Mouse (Mus musculus) cerebral cortex, adult 2 months (tissue): Measurements from ENCODE around the gene Hps4.

Experiments used
- WGBS: fragments of 180-500 bp; shearing (Covaris S2); methylation state at CpG from one replicate; pipeline ENCODE4 v1.1.7; 2018; 5-methylcytosine and 5-hydroxymethylcytosine counted together

The Hps4 gene

DNA sequence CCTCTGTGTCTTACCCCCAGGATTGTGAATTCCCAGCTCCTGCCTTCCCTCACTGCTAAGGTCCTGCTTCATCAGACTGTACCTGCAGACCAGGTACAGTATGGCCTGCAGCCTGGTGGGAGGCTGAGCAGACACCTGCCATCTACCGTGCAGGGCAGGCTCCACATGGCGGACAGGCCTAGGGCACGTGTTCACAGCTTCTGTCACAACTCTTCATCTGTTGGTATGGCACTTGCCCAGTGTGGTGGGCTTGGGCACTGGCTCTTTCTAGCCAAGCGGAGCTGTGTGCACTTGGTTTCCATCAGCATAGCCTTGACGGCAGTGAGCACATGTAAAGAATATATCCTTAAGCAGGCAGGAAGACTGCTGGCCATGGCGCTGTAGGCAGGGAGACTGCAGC lies 24.0 kb downstream of the Hps4 start:
- 88% methylated on average over 6 of the region's 6 CpGs for WGBS

DNA sequence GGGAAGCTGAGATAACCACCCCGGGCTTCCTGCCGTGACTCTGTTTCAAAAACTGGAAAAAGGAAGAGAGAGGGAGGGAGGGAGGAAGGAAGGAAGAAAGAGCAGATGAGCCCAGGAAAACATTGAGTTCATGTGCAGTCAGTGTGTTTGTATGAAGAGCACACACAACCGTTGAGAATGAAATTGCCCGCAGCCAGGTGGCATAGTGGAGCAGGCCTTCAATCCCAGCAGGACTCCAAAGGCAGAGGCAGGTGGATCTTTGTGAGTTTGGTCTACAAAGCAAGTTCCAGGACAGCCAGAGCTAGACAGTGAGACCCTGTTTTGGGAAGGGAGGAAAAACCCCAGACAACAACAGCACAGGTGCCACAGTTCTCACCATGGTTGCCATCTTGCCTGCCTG lies 24.5 kb downstream of the Hps4 start:
- 66% methylated on average over 4 of the region's 4 CpGs for WGBS

DNA sequence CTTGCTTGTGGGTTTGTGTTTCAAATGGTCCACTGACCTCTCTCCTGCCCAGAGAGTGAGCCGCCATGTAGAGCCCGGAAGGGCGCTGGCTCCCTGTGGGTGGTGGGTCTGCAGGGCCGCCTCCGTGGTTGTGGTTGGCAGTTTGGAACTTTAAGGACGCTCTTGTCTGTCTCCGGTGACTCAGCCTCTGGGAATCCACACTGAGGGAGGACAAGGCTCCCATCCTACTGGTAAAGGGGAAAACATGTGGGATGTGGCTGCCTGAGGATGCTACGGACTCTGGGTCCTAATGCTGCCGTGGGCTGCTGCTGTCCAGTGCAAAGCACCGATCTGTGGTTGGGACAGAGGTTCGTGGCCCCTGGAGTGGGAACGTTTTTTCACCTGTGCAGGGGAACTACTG lies 25.0 kb downstream of the Hps4 start:
- 62% methylated on average over 12 of the region's 12 CpGs for WGBS

DNA sequence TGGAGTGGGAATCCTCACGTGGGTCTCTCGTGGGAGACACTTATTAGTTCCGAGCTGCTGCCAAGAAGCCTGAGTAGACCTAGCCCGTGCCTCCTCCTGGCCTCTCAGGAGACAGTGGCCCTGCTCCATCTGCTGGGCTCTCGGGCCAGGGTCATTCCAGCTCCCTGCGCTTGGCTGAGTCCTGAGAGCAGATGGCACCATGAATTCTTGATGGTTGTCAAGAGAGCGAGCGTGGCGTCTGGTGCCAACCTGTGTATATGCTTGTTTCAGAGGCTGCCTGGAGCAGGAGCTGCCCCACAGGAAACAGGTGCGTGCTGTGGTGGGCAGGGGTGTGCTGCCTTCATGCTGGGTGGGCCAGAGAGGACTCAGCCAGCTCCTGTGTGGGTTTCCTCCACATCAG lies 25.8 kb downstream of the Hps4 start:
- 69% methylated on average over 10 of the region's 10 CpGs for WGBS

DNA sequence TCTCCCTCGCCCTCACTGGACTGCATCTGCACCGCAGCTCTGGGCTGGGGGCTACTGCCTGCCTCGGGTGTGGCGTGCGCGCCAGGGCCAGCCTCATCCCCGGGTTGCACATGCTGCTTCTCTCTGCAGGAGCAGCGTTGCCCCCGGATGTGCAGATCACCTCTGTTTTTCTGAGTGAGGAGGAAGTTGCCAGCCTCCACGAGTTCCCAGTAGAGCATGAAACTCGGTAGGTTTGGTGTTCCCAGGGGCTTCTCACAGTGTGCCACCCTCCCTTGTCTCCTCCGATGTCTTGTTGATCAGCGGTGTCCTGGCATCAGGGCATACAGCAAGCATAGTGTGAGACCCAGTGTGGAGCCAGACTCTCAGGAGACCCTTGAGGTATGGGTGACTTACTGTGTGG lies 26.4 kb downstream of the Hps4 start:
- 79% methylated on average over 13 of the region's 13 CpGs for WGBS

DNA sequence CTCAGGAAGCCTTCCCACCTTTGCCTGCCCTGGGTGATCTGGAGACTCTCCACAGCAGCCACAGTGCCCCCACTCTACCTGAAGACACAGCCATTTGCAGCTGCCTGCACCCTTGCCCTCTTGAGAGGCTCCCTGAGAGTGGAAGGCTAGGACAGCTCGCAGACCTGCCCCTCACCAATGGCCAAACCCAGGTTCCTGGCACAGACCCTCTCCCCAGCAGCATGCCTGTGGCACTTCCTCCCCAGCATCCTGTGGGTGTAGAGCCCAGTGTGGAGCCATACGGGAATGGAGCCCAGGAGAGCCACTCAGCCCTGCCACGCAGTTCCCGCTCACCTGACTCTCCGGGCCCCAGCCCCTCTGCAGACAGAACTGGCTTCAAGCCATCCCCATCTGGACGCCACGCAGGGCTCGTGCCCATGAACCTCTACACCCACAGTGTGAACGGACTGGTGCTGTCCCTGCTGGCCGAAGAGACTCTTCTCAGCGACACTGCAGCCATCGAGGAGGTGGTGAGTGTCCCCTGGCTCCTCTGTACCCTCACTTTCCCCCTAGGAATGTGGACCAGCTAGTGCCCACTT lies 27.4 kb downstream of the Hps4 start:
- WGBS: 63% methylated on average over 12 of the region's 12 CpGs

DNA sequence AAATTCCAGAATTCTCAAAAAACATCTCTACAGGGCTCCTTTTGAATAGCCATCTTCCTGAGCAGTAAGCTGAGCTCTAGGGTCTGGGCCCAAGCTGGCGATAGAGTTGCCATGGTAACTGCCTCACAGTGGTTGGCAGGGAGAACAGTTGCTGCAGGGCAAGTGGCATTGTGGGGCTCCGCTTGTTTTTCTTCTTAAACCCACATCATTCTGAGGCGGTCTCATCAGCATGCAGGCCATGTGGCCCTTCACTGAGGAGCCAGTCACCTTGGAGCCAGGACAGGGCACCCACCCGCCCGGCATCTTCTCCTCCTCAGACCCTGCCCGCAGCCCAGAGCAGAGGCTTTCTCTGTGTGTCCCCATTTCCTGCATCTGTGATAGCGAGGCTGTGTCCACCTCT lies 29.1 kb downstream of the Hps4 start:
- WGBS: 29% methylated on average over 7 of the region's 7 CpGs

DNA sequence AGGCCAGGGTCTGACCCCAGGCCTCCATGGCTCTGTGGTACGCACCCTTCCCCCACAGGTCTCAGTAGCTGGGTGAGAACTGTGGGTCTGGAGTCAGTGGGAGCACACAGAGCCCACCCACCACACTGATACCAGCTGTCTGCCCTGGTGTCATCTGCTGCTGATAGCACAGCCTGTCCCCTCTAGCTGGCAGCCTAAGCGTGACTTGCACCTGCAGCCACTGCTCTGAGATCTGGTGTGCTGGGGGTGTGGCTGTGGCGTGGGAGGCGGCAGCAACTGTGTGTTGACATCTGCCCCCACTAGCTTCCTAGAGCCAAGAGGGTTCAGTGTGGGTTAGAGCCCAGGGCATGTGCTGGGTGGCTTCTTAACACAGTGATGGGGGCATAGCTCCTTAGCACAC lies 33.2 kb downstream of the Hps4 start:
- 77% methylated on average over 4 of the region's 4 CpGs for WGBS

DNA sequence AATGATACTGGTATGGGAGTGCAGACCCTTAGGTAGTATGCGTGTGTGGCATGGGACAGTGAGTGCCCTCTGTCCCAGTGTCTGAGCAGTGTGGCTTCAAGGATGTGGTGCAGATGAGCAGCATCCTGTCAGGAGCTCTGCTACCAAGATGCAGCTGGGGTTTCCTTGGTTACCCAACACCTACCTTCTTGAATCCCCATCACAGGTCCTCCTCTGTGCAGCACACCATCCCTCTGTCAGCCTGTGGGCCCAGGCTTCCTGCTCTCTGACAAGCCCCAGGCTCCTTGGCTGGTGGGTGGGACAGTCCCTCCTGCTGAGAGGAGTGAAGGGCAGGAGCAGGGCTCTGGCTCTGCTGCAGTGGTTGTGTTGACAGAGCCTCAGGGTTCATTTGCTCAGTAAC lies 34.5 kb downstream of the Hps4 start:
- WGBS: 86% methylated on average over 1 of the region's 1 CpGs

DNA sequence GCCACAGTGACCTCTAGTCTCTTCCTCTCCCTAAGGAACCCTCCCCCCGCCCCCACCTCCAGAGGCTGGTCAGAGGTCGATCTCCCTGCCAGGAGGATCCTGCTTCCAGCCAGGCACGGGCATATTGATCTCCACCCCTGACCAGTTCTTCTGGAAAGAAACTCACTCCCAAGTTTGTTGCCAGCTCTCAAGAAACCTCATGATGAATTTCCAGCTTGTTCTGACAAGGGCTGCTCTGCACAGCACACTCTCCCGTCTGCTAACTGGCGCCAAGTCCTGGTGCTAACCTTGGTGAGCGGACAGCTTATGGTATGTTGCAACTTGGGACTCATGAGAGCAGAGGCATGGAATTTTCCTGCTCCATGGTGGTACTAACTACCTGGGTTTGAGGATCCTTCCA lies 35.8 kb downstream of the Hps4 start:
- 74% methylated on average over 6 of the region's 6 CpGs for WGBS

DNA sequence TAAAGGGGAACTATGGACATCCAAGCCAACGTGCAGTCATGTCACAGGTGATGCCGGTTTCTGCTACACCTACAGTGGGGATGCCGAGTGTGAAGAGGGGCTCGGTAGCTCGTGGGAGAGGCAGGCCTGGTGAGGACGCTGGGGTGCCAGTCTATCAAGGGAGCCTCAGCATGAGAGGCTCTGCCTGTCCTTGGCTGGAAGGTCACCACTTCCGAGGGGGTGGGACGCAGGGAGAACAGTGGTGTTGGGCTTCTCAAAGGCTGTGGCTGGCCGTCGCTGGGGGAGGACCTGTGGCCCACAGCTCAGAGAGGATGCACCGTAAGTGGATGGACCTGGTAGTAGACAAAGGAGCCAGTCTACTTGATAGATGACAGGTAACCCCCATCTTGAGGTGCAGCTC lies 38.3 kb downstream of the Hps4 start:
- WGBS: 88% methylated on average over 11 of the region's 11 CpGs

DNA sequence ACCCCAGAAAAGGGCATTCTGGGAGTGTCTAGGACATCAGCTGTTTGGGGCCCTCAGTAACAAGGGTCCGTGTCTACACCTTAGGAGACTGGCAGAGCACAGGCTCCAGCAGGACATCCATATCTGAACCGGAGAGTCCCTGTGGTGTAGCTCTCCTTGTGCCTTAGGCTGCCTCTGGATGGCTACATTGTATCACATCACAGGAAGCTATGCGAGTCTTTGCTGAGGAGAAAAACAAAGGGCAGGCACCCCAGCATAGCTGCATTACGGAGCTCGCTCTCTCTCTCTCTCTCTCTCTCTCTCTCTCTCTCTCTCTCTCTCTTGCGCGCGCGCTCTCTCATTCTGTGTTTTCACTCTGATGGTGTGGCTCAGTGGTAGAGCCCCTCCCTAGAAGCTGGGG lies 39.2 kb downstream of the Hps4 start:
- WGBS: 51% methylated on average over 9 of the region's 9 CpGs

DNA sequence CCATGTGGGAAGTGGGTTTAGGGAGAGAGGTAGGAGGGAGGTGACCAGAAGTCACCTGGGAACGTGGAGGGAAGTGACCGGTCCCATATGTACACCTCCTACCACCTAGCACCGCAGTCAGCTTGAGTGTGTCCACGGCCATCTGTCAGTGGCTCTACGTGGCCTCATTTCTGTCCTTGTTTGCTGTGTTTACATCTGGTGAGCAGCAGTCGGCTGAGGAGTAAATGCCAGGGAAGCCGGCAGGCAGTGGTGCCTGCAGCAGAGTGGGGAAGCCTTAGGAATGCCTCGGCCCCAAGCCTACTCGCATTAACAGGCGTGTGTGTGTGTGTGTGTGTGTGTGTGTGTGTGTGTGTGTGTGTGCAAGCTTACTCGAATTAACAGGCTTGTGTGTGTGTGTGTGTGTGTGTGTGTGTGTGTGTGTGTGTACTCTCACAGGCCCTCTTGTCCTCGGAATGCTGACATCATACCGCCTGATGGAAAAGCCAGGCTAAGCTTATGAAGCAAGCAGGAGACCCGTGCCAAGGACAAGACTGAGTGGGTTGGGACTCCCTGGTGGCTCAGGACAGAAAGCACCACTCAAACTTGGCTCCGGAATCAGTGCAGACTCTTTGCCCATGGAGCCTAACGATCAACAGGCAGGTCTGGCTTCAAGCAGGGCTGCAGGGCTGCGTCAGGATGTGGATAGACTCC lies 39.9 kb downstream of the Hps4 start:
- WGBS: 27% methylated on average over 17 of the region's 17 CpGs

DNA sequence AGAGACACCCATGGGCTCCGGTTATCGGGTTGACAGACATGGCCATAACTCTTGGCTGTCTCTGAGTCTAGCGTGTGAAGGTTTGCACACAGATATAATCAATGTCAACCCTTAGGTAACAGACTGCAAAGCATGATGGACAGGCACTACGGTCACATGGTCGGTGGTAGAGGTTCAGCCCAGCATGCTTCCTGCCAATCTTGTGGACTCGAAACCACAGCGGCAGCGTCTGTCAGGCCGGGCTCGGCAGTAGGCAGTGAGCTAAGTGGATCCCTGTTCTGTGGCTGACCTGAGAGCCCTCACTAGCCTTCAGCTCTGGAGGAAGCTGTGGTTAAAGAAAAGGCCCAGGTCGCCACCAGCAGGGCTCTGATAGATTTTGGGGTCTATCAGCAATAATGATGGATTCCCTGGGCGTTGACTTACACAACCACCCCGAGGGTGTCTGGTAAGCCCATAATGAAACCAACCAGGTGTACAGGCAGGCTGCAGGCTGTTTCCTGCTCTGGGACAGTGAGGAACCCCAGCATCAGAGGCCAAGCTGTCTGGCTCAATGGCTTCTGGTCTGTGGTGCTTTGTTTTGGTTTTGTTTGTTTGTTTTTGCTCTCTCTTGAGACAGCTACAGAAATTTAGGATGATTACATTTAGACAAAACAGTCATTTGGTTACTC lies 42.1 kb downstream of the Hps4 start:
- WGBS: 86% methylated on average over 13 of the region's 13 CpGs

DNA sequence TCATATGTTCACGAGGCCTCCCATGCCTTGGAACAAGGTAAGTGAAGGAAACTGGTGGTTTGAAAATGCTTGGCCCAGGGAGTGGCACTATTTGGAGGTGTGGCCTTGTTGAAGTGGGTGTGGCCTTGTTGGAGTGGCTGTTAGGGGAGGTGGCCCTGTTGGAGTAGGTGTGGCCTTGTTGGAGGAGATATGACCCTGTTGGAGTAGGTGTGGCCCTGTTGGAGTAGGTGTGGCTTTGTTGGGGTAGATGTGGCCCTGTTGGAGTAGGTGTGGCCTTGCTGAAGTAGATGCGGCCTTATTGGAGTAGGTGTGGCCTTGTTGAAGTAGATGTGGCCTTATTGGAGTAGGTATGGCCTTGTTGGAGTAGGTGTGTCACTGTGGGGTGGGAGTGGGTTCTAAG lies 43.1 kb downstream of the Hps4 start:
- WGBS: 84% methylated on average over 2 of the region's 2 CpGs

DNA sequence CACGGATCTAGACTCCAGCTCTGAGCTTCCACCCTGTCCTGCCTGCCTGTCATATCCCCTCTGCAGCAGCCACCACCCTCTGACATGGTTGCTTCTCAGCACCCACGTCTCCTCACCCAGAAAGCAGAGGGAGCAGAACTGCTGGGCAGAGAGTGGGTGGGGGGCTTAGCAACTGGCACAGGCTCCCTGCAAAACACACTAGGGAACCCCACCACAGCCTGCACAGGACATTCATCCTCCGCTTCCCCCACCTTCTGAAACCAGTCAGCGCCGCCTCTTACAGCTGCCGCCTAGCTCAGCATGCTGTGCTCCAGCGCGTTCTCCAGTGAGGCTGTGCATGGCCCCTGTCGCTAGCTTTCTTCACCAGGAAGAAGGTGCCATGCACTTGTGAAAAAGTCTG lies 46.5 kb downstream of the Hps4 start:
- WGBS: 38% methylated on average over 9 of the region's 9 CpGs

DNA sequence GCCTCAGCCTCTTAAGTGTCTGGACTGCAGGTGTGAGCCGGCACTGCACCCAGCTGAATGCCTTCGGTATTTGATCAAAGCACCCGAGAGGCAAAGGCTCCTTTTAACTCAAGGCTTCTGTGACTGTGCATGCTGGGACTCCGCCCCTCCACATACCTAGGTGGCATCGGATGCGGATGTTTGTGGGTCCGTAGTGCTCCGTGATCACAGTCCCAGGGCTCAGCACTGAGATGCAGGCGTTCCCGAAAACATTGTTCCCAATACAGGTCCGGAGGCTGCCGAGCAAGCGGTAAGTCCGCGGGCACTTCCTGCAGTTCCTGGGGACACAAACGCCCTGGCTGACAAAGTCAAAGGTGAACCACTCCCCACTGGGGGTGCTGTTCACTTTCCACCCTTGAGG lies 48.1 kb downstream of the Hps4 start:
- 64% methylated on average over 16 of the region's 16 CpGs for whole genome bisulfite sequencing

DNA sequence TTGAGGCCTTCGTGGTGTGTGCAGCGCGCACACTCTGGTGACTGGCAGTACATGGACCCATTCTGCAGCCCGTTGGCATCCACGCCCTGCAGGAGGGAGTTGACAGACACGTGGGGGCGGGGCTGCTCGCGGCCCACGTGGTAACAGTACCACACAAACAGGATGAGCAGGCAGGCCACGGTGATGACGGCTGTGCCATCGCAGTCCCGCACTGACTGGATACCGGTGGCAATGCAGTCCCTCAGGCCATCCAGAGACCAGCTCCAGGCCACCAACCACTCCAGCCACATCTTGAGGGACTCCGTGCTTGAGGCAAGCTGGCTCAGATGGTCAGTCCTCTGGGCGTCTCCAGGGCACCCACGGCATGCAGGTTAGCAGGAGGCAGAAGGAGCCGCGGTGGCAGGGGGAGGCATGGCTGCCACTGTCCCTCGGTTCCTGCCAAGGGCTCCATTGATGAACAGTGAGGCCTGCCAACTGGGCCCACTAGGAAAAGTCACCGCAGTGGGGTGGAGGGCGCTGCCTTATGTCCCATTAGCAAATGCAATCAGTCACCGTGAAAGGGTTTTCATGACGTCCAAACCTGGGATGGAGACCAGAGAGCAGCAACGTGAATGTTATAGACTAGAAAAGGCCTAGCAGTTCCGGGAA lies 48.9 kb downstream of the Hps4 start:
- WGBS: 53% methylated on average over 27 of the region's 27 CpGs

DNA sequence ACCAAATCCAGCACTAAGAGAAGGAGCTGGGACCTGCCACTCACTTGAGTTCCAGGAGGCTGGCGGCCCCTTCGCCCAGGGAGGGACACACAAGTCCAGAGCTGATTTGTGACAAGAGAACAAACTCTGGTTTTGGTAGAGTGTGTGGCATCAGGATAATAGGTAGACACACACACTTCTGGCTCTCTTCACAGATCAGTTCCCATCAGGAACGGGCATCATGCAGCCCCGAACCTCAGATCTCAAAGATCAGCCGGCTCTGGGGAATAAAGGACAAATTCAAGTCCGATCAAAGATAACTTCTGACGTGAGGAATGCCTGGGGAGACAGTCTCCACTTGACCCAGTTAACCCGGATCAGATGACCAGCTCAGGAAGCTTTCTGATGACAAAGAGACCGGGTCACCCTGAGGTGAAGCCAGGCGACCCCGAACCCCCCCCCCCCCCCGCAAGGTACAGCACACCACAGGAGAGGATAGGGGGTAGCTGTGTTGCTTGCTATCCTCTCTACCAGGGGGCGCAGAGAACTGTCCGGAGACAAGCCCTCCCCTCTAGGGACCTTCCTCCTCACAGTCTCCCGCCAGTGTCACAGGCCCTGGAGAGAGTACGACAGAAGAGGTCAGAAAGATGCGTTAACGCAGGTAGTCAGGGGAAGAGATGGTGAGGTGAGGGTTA lies 51.0 kb downstream of the Hps4 start:
- WGBS: 11% methylated on average over 18 of the region's 18 CpGs

DNA sequence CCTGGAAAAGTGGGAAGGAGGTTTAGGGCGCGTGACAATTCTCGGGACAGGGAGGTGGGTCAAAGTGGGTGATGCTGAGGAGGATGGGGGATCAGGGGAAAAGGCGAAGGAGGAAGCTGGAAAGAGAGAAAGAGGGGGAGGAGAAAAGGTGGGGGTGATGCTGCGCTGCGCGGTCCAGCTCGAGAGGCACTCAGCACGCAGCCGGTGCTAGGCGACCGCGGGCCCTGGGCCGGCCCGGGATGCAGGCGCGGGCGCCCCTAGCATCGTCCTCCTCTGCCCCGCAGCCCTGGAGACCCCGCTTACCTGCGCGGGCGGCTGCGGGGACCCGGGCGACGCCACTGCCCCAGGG lies 51.5 kb downstream of the Hps4 start:
- WGBS: under 1% methylated on average over 27 of the region's 28 CpGs

DNA sequence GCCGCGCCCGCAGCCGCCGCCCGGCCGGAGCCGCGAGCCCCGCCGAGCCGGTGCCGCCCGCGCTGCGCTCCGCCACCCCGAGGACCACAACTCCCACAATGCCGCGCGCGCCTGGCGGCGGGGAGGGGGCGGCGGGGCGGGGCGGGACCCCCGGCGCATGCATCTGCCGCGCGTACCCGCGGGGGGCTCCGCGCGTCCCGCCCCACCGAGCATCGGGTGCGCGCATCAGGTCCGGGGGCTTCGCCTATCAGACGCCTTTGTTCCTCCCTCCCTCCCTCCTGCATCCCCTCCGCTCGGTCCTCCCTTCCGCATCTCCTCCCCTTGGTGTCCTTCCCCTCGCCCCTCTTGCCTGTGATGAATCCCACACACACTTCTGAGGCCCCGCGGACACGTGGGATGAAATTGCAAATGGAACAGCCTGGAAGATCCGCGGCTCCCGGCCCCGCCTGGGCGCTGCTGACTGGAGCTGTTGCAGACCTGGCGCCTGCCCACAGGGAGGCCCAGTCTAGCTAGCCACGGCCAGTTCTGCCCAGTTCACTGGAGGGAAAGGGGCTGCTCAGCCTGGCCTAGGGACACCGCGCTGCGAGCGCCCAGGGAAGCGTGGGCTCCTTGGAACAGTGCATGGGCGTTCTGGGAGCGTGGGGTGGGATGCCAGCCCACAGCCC lies 52.0 kb downstream of the Hps4 start, which contains the start of gene Asphd2:
TSS of gene Asphd2 (minus strand) at position 88 of the 665 bp plus-strand sequence.
- 1% methylated on average over 67 of the region's 67 CpGs for WGBS

DNA sequence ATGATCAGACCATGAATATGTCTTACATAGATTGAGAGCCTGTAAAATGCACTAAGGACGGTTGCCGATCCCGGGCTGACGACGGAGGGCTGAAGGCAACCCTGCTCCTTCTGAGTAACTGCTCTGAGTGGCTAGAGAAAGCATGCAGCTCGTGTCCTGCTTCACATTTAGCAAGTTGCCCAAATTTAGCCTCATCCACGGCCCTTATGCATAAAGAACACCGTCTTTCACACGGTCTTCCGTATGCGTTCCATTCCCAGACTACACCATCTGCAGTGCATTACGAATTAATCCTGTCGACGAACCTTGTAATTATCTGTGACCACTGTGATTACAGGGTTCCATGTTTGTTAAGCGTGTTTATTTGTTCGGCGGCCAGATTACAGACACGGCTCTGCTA lies 53.2 kb downstream of the Hps4 start:
- 56% methylated on average over 18 of the region's 18 CpGs for WGBS
